9 mouse cellular contexts compared by ENCODE assay signal in genomic region chr7:127022528-127023271, GRCm38 (mm10). TPM values are rescaled to one million over a fixed set of nuclear protein-coding genes. Genes with fewer than 3 reads are reported as not detected.
A peak's percentile ranks its signal among the peaks of the same experiment; 100 is the strongest.
DNase-seq lines count a peak whose midpoint lies in the region; ATAC-seq and TF ChIP-seq lines count a peak whose summit lies in the region.
"Had no signal": no experiment of that assay in that cellular context is flagged by ENCODE, and none has a peak within 500 bp of the region (broad histone marks: within the 10 kb centered on the region; RNA-seq: fewer than 3 reads in every experiment).

No protein-coding gene starts in this region.

- H3K36me3 ChIP-seq in liver, embryonic 11.5 days (ENCODE audit: control insufficient read depth, insufficient read depth, low read length) = peaks cover 32% of the 10 kb centered on the region
- peaks cover 23% of the 10 kb centered on the region for H3K36me3 ChIP-seq in embryonic facial prominence, embryonic 15.5 days
- peaks cover 27% of the 10 kb centered on the region for H3K36me3 ChIP-seq in intestine, embryonic 14.5 days (ENCODE audit: control insufficient read depth, insufficient read depth, low read length)
- H3K36me3 ChIP-seq in midbrain, postnatal 0 days (ENCODE audit: insufficient read depth, low read length) = peaks cover 15% of the 10 kb centered on the region

- no peak for DNase-seq in liver, embryonic 11.5 days (ENCODE audit: low spot score)
- no peak for DNase-seq in liver
- peak; percentile 50 for DNase-seq in intestine, embryonic 14.5 days (ENCODE audit: low spot score)
- no peak for DNase-seq in midbrain, postnatal 0 days (ENCODE audit: low spot score)
- DNase-seq in frontal cortex, postnatal 25 days (ENCODE audit: low spot score in 2 of 2) = no peak
- DNase-seq in frontal cortex, postnatal 36 days (ENCODE audit: low spot score in 2 of 2) = no peak
- no peak for DNase-seq in kidney, adult 11 months

- H3K4me2 ChIP-seq in liver, embryonic 11.5 days = peak overlapping the region; percentile 99
- H3K4me2 ChIP-seq in embryonic facial prominence, embryonic 15.5 days (replicated peaks) = peak overlapping the region; percentile 70
- peak overlapping the region; percentile 99; the same call in 1 of the 2 replicates for H3K4me2 ChIP-seq in intestine, embryonic 14.5 days (ENCODE audit: low read length)
- H3K4me2 ChIP-seq in midbrain, postnatal 0 days (ENCODE audit: low read depth, low read length, poor library complexity, severe bottlenecking) = peak overlapping the region; percentile 76

- H3K9me3 ChIP-seq in liver, embryonic 11.5 days (ENCODE audit: control insufficient read depth, low read length) = no peaks in the 10 kb centered on the region
- H3K9me3 ChIP-seq in embryonic facial prominence, embryonic 15.5 days (replicated peaks) = no peaks in the 10 kb centered on the region
- H3K9me3 ChIP-seq in intestine, embryonic 14.5 days (ENCODE audit: control insufficient read depth, low read length) = no peaks in the 10 kb centered on the region
- H3K9me3 ChIP-seq in midbrain, postnatal 0 days (ENCODE audit: low read length) = no peaks in the 10 kb centered on the region

- 89% methylated on average over 7 of the region's 7 CpGs for WGBS in liver, embryonic 11.5 days
- 72% methylated on average over 7 of the region's 7 CpGs for WGBS in embryonic facial prominence, embryonic 15.5 days
- 70% methylated on average over 7 of the region's 7 CpGs for WGBS in intestine, embryonic 14.5 days
- WGBS in midbrain, postnatal 0 days = 81% methylated on average over 7 of the region's 7 CpGs

- peaks cover 57% of the 10 kb centered on the region for H3K4me1 ChIP-seq in liver, embryonic 11.5 days (replicated peaks; ENCODE audit: control insufficient read depth, insufficient read depth, low read length)
- H3K4me1 ChIP-seq in embryonic facial prominence, embryonic 15.5 days = peaks cover 75% of the 10 kb centered on the region
- peaks cover 51% of the 10 kb centered on the region for H3K4me1 ChIP-seq in intestine, embryonic 14.5 days (replicated peaks; ENCODE audit: control insufficient read depth, insufficient read depth, low read length)
- H3K4me1 ChIP-seq in midbrain, postnatal 0 days (ENCODE audit: insufficient read depth, low read length) = peaks cover 42% of the 10 kb centered on the region

- peak overlapping the region; percentile 16; the same call in 1 of the 2 replicates for H3K27ac ChIP-seq in liver, embryonic 11.5 days (ENCODE audit: low read depth, low read length)
- H3K27ac ChIP-seq in embryonic facial prominence, embryonic 15.5 days (replicated peaks) = peak overlapping the region; percentile 95
- no peak overlapping the region for H3K27ac ChIP-seq in intestine, embryonic 14.5 days (ENCODE audit: low read depth)
- H3K27ac ChIP-seq in midbrain, postnatal 0 days (ENCODE audit: low read depth, low read length) = peak overlapping the region; percentile 82; the same call in 1 of the 2 replicates

- peak overlapping the region; percentile 99 for H3K4me3 ChIP-seq in liver, embryonic 11.5 days (ENCODE audit: low read depth, low read length)
- H3K4me3 ChIP-seq in embryonic facial prominence, embryonic 15.5 days (replicated peaks) = peak overlapping the region; percentile 85
- H3K4me3 ChIP-seq in intestine, embryonic 14.5 days (ENCODE audit: low read depth, low read length) = peak overlapping the region; percentile 91
- H3K4me3 ChIP-seq in midbrain, postnatal 0 days (ENCODE audit: low read depth, low read length) = peak overlapping the region; percentile 90

- peak overlapping the region; percentile 100 for H3K9ac ChIP-seq in liver, embryonic 11.5 days (ENCODE audit: low read depth, low read length)
- H3K9ac ChIP-seq in embryonic facial prominence, embryonic 15.5 days = 0 out of 2 replicates have a peak overlapping the region, but pooled peaks have one; percentile 23
- H3K9ac ChIP-seq in intestine, embryonic 14.5 days (ENCODE audit: low read length) = 0 out of 2 replicates have a peak overlapping the region, but pooled peaks have one; percentile 13
- peak overlapping the region; percentile 96 for H3K9ac ChIP-seq in midbrain, postnatal 0 days (replicated peaks; ENCODE audit: low read length, poor library complexity, severe bottlenecking)

- no peak for ATAC-seq in liver, embryonic 11.5 days (replicated peaks; ENCODE audit: low FRiP score)
- no peak for ATAC-seq in embryonic facial prominence, embryonic 15.5 days (ENCODE audit: insufficient number of reproducible peaks, low FRiP score, low TSS enrichment, low read depth)
- ATAC-seq in intestine, embryonic 14.5 days (replicated peaks; ENCODE audit: low FRiP score, low TSS enrichment, low read depth) = no peak
- no peak for ATAC-seq in midbrain, postnatal 0 days (ENCODE audit: low FRiP score)

- no peaks in the 10 kb centered on the region for H3K27me3 ChIP-seq in liver, embryonic 11.5 days (replicated peaks; ENCODE audit: control insufficient read depth, insufficient read depth, low read length)
- H3K27me3 ChIP-seq in embryonic facial prominence, embryonic 15.5 days = no peaks in the 10 kb centered on the region
- H3K27me3 ChIP-seq in intestine, embryonic 14.5 days (replicated peaks; ENCODE audit: control insufficient read depth, insufficient read depth, low read length) = no peaks in the 10 kb centered on the region
- no peaks in the 10 kb centered on the region for H3K27me3 ChIP-seq in midbrain, postnatal 0 days (ENCODE audit: insufficient read depth, low read length)

- TF ChIP-seq CTCF in midbrain, postnatal 0 days (IDR thresholded peaks at IDR 0.05) = no peak

RNA-seq across cellular contexts. Expression of gene Prrt2, which starts 1.7 kb away (rescaled TPM):
- 4.5 and 5.4 TPM in 2 replicates for polyA plus RNA-seq in liver, embryonic 11.5 days (2014; fragmentation: Nextera tagmentation; extraction: Ambion mirVana)
- polyA plus RNA-seq in embryonic facial prominence, embryonic 15.5 days (2015; fragmentation: Nextera tagmentation; extraction: Ambion mirVana) = 18.9 and 21.9 TPM in 2 replicates
- polyA plus RNA-seq in intestine, embryonic 14.5 days (2014; fragmentation: Nextera tagmentation; extraction: Ambion mirVana) = 9.2 and 9.5 TPM in 2 replicates
- 102 and 155 TPM in 2 replicates for total RNA-seq in midbrain, postnatal 0 days (2014; rRNA removed)
- 109 and 124 TPM in 2 replicates for polyA plus RNA-seq in midbrain, postnatal 0 days (2015; fragmentation: Nextera tagmentation; extraction: Ambion mirVana)
- total RNA-seq: liver, adult 2 months had no signal

RNA-seq across cellular contexts. Expression of gene Gm42742, which starts 1.8 kb away (rescaled TPM):
- polyA plus RNA-seq in liver, embryonic 11.5 days (2014; fragmentation: Nextera tagmentation; extraction: Ambion mirVana) = 19.8 and 52.9 TPM in 2 replicates
- 55.0 and 78.2 TPM in 2 replicates for polyA plus RNA-seq in embryonic facial prominence, embryonic 15.5 days (2015; fragmentation: Nextera tagmentation; extraction: Ambion mirVana)
- 41.8 and 46.3 TPM in 2 replicates for polyA plus RNA-seq in intestine, embryonic 14.5 days (2014; fragmentation: Nextera tagmentation; extraction: Ambion mirVana)
- total RNA-seq in midbrain, postnatal 0 days (2014; rRNA removed) = 52.3 and 55.5 TPM in 2 replicates
- polyA plus RNA-seq in midbrain, postnatal 0 days (2015; fragmentation: Nextera tagmentation; extraction: Ambion mirVana) = 45.3 and 55.5 TPM in 2 replicates

RNA-seq across cellular contexts. Expression of gene Maz, which starts 4.1 kb away (rescaled TPM):
- 90.8 and 98.8 TPM in 2 replicates for polyA plus RNA-seq in liver, embryonic 11.5 days (2014; fragmentation: Nextera tagmentation; extraction: Ambion mirVana)
- 75.2 and 79.8 TPM in 2 replicates for polyA plus RNA-seq in embryonic facial prominence, embryonic 15.5 days (2015; fragmentation: Nextera tagmentation; extraction: Ambion mirVana)
- 55.1 and 61.9 TPM in 2 replicates for polyA plus RNA-seq in intestine, embryonic 14.5 days (2014; fragmentation: Nextera tagmentation; extraction: Ambion mirVana)
- 223 and 245 TPM in 2 replicates for total RNA-seq in midbrain, postnatal 0 days (2014; rRNA removed)
- polyA plus RNA-seq in midbrain, postnatal 0 days (2015; fragmentation: Nextera tagmentation; extraction: Ambion mirVana) = 68.3 and 68.6 TPM in 2 replicates

RNA-seq across cellular contexts. Expression of gene Pagr1a, which starts 5.5 kb away (rescaled TPM):
- polyA plus RNA-seq in liver, embryonic 11.5 days (2014; fragmentation: Nextera tagmentation; extraction: Ambion mirVana) = 45.6 and 75.0 TPM in 2 replicates
- 40.9 and 73.0 TPM in 2 replicates for polyA plus RNA-seq in embryonic facial prominence, embryonic 15.5 days (2015; fragmentation: Nextera tagmentation; extraction: Ambion mirVana)
- 43.9 and 47.7 TPM in 2 replicates for polyA plus RNA-seq in intestine, embryonic 14.5 days (2014; fragmentation: Nextera tagmentation; extraction: Ambion mirVana)
- total RNA-seq in midbrain, postnatal 0 days (2014; rRNA removed) = 5.3 TPM in 1 of 2 replicates, not detected in the other
- polyA plus RNA-seq in midbrain, postnatal 0 days (2015; fragmentation: Nextera tagmentation; extraction: Ambion mirVana) = 33.1 and 41.1 TPM in 2 replicates

RNA-seq across cellular contexts. Expression of gene Pagr1b, which starts 6.4 kb away (rescaled TPM):
- polyA plus RNA-seq in liver, embryonic 11.5 days (2014; fragmentation: Nextera tagmentation; extraction: Ambion mirVana) = 0.41 TPM in 1 of 2 replicates, not detected in the other
- 0.33 and 0.43 TPM in 2 replicates for polyA plus RNA-seq in embryonic facial prominence, embryonic 15.5 days (2015; fragmentation: Nextera tagmentation; extraction: Ambion mirVana)
- 0.45 and 0.86 TPM in 2 replicates for polyA plus RNA-seq in intestine, embryonic 14.5 days (2014; fragmentation: Nextera tagmentation; extraction: Ambion mirVana)
- 2.4 TPM in 1 of 2 replicates, not detected in the other for total RNA-seq in midbrain, postnatal 0 days (2014; rRNA removed)
- polyA plus RNA-seq in midbrain, postnatal 0 days (2015; fragmentation: Nextera tagmentation; extraction: Ambion mirVana) = 0.66 TPM in 1 of 2 replicates, not detected in the other

Comparison
In these comparisons a context has a peak if more than half of its experiments do, and no peak if none do; other contexts are left out.
1. H3K9ac ChIP-seq: peak in every context shown above with its lines; median percentile 100 in liver, embryonic 11.5 days; 96 in midbrain, postnatal 0 days; 23 in embryonic facial prominence, embryonic 15.5 days; 13 in intestine, embryonic 14.5 days.